Mouse (Mus musculus): ENCODE measurements around the gene Zc3hc1. TPM values are rescaled to one million over a fixed set of nuclear protein-coding genes. Genes with fewer than 3 reads are reported as not detected.

Zc3hc1 gene
- polyA plus RNA-seq (2015; fragmentation: Nextera tagmentation; extraction: Ambion mirVana): 62.7 and 65.2 TPM in 2 replicates

DNA sequence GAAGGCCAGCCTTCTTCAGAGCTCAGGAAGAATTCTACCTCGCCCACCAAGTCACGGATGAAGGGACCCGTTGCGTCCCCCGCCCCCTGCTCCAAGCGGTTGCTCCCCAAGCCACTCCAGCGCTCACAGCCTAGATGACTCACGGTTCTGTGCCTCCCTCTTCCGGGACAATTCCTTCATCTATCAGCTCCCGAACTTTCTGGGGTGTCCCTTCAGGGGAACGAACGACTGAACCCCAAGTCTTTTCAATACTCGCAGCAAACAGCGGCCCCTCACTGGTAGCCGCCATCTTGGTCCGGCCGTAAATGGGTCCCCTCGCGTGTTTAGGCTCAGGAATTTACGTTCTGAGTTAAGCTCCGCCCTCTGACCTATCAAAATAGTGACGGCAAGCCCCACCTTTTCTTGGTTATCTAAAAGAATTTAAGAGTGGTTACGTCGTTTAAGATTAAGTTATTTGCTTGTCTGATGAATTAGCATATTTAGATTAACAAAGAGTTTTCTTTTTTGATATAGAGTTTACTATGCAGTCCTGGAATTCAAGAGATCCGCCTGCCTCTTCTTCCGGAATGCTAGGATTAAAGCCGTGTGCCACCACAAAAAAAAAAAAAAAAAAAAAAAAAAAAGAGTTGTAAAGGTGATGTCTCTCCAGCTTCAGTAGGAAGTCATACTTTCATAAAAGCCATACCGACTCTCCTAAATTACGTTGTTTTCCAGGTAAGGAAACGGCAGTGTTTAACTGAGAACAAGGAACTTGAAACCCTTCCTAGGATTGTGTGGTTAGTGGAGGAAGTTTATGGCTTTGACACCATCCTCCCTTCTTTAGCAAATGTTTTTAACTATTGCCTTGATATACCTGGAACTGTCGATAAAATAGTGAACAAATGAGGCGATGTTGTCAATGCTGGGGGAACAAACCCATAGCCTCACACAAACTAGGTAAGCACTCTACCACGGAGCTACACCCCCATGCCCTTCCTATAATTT lies at the start of gene Zc3hc1:
Zc3hc1 (minus strand) TSS at position 315 of the 984 bp plus-strand sequence.
- Histone ChIP-seq H3K36me3 (peaks cover 10% of the 10 kb centered on the region), H3K9ac (peak within 1 kb of the TSS; percentile 70), H3K4me1 (peaks cover 5% of the 10 kb centered on the region; the same call in 1 of the 2 replicates), H3K27ac (0 out of 2 replicates have a peak within 1 kb of the TSS, but pooled peaks have one; percentile 22), H3K4me3 (peak within 1 kb of the TSS; percentile 91), H3K27me3 (no peaks in the 10 kb centered on the region), H3K9me3 (no peaks in the 10 kb centered on the region), H3K4me2 (peak within 1 kb of the TSS; percentile 52)
- peak; percentile 85 for ATAC-seq (ENCODE audit: borderline replicate concordance, extremely low read depth, low FRiP score, low TSS enrichment)
- WGBS: 16% methylated on average over 33 of the region's 33 CpGs

GRCm38 (mm10) chr6:30439576-30439975 lies 48.7 kb upstream of the Zc3hc1 start:
- Histone ChIP-seq H3K9me3 (no peaks in the 10 kb centered on the region), H3K36me3 (peaks cover 40% of the 10 kb centered on the region), H3K9ac (no peak overlapping the region), H3K4me2 (no peak overlapping the region), H3K4me1 (no peaks in the 10 kb centered on the region), H3K27ac (no peak overlapping the region), H3K27me3 (no peaks in the 10 kb centered on the region), H3K4me3 (no peak overlapping the region)
- ATAC-seq (ENCODE audit: borderline replicate concordance, extremely low read depth, low FRiP score, low TSS enrichment): no peak
- WGBS: 94% methylated on average over 10 of the region's 10 CpGs

DNA sequence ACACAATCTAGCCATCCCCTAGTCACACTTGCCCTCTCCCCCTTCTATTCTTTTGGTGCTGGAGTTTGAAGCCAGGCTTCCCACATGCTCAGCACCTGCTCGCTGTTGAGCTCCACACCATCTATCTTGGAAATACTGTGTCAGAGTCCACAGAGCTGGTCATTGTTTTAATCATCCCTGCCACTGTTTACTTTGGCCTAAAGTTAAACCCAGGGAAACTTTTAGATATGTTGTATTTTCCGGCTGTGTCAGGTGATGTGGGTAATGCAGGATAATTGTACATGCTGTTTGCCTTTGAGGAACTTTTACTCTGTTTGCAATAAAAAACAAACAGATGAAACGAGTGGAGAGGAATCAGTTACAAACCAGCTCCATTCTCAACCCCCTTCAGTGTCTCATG lies 46.2 kb upstream of the Zc3hc1 start:
- WGBS: 33% methylated on average over 3 of the region's 3 CpGs

DNA sequence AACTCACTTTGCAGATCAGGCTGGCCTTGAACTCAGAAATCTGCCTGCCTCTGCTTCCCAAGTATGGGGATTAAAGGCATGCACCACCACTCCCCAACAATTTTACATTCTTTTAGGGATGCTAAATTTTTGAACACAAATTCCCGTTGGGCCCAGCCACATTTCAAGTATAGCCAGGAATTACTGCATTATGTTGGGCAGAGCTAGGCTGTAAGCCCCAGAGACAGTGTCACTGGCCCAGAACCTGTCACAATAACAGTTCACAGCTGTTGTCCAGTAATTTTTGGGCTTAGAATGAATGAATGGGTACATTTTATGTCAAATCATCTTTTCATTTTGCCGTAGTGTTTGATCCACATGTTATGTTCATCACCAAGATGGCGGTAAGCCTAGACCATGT lies 45.6 kb upstream of the Zc3hc1 start:
- no peak overlapping the region for H3K4me3 ChIP-seq
- no peaks in the 10 kb centered on the region for H3K27me3 ChIP-seq
- H3K4me1 ChIP-seq: peaks cover 8% of the 10 kb centered on the region
- H3K9me3 ChIP-seq: no peaks in the 10 kb centered on the region
- peaks cover 13% of the 10 kb centered on the region for H3K36me3 ChIP-seq
- no peak overlapping the region for H3K9ac ChIP-seq
- 80% methylated on average over 3 of the region's 3 CpGs for WGBS
- H3K4me2 ChIP-seq: no peak overlapping the region
- H3K27ac ChIP-seq: no peak overlapping the region
- no peak for ATAC-seq (ENCODE audit: borderline replicate concordance, extremely low read depth, low FRiP score, low TSS enrichment)

More for the DNA sequence above, 46.2 kb upstream of the Zc3hc1 start:
- H3K4me3 ChIP-seq: no peak overlapping the region
- H3K36me3 ChIP-seq: peaks cover 19% of the 10 kb centered on the region
- no peak for ATAC-seq (ENCODE audit: borderline replicate concordance, extremely low read depth, low FRiP score, low TSS enrichment)
- H3K4me2 ChIP-seq: no peak overlapping the region
- no peak overlapping the region for H3K27ac ChIP-seq
- no peaks in the 10 kb centered on the region for H3K27me3 ChIP-seq
- no peak overlapping the region for H3K9ac ChIP-seq
- peaks cover 8% of the 10 kb centered on the region for H3K4me1 ChIP-seq
- no peaks in the 10 kb centered on the region for H3K9me3 ChIP-seq

DNA sequence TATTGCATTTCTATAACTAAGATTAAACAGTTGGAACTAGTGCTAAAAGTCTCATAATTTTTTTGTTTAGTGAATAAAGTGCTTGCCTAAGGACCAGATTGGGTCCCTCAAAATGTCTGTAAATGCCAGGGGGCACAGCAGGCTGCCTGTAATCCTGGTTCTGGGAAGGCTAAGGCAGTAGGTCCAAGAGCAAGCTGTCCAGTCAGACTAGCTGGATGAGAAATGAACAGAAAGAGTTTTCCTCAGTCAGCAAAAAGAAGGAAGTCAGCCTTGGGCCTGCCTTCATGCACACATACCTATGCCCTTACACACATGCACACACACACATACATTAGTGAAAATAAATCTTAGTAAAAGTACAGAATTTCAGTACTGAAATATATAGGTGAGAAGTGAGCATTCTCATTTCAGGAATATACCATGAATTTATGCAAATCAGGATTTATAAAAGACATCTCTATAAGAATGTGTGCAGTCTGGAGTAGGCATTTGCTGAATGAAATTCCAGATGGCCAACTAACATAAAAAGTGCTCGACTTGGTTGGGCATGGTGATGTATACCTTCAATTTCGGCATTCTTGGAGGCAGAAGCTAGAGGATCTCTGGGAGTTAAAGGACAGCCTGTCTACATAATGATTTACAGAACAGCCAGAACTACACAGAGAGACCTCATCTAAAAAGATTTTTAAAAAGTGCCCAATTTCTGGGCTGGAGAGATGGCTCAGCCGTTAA lies 41.8 kb upstream of the Zc3hc1 start:
- Histone ChIP-seq H3K4me2 (no peak overlapping the region), H3K9ac (no peak overlapping the region), H3K36me3 (0 out of 2 replicates have a peak, but pooled peaks cover 4% of the 10 kb centered on the region), H3K4me1 (peaks cover 8% of the 10 kb centered on the region), H3K27ac (peak overlapping the region; percentile 37), H3K4me3 (no peak overlapping the region), H3K9me3 (no peaks in the 10 kb centered on the region), H3K27me3 (no peaks in the 10 kb centered on the region)
- WGBS: 33% methylated on average over 3 of the region's 3 CpGs
- no peak for ATAC-seq (ENCODE audit: borderline replicate concordance, extremely low read depth, low FRiP score, low TSS enrichment)

DNA sequence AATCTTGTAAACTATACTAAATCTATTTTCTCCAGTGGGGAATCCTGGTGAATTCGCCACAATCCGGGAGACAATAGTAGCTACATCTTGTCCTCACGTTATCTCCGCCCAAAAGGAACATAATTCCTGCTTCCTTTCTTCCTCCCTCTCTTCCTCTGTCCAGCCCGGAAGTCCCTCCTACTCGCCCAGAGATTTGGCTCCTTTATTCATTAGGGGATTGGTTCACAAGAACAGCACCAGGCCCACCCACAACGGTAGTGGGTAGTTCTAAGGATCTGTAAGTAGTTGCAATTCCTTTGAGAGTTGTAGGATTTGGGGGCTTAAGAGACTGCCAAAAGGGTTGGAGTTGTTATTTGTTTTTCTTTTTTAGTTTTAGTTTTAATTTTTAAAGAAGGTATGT lies 26.0 kb upstream of the Zc3hc1 start:
- Histone ChIP-seq H3K9ac (no peak overlapping the region), H3K27me3 (no peaks in the 10 kb centered on the region), H3K27ac (no peak overlapping the region), H3K4me3 (no peak overlapping the region), H3K9me3 (no peaks in the 10 kb centered on the region), H3K4me2 (no peak overlapping the region), H3K36me3 (peaks cover 7% of the 10 kb centered on the region), H3K4me1 (no peaks in the 10 kb centered on the region)
- no peak for ATAC-seq (ENCODE audit: borderline replicate concordance, extremely low read depth, low FRiP score, low TSS enrichment)
- 81% methylated on average over 7 of the region's 7 CpGs for WGBS

- H3K4me1 ChIP-seq: no peaks in the 10 kb centered on the region
- H3K9me3 ChIP-seq: no peaks in the 10 kb centered on the region
- H3K27ac ChIP-seq: no peak overlapping the region
- ATAC-seq (ENCODE audit: borderline replicate concordance, extremely low read depth, low FRiP score, low TSS enrichment): no peak
- WGBS: 79% methylated on average over 2 of the region's 2 CpGs
- H3K27me3 ChIP-seq: no peaks in the 10 kb centered on the region
- no peak overlapping the region for H3K9ac ChIP-seq
- no peak overlapping the region for H3K4me2 ChIP-seq
- H3K4me3 ChIP-seq: no peak overlapping the region
- H3K36me3 ChIP-seq: peaks cover 3% of the 10 kb centered on the region
Measured at GRCm38 (mm10) chr6:30416126-30416525, 25.3 kb upstream of the Zc3hc1 start.

DNA sequence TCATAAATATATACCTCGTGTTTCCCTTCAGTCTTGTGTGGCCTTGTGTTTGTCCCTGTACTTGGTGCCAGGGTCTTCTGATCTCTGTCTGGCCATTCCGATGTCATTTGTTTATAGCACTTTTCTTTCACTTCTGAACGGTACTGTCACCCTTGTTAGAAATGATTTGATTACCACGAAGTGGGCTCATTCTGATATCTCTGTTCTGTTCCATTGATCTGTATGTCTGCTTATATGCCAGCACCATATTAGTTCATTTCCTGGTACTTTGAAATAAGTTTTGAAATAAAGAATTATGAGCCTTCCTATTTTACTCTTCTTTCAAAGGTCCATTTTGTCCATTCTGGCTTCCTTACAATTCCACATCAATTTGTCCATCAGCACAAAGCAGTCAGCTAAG lies 20.5 kb upstream of the Zc3hc1 start:
- Histone ChIP-seq H3K27ac (no peak overlapping the region), H3K4me3 (no peak overlapping the region), H3K4me2 (no peak overlapping the region), H3K9ac (no peak overlapping the region), H3K4me1 (peaks cover 9% of the 10 kb centered on the region; the same call in 1 of the 2 replicates), H3K27me3 (no peaks in the 10 kb centered on the region), H3K36me3 (no peaks in the 10 kb centered on the region), H3K9me3 (no peaks in the 10 kb centered on the region)
- no peak for ATAC-seq (ENCODE audit: borderline replicate concordance, extremely low read depth, low FRiP score, low TSS enrichment)
- WGBS: 39% methylated on average over 4 of the region's 4 CpGs

- no peaks in the 10 kb centered on the region for H3K9me3 ChIP-seq
- peaks cover 12% of the 10 kb centered on the region for H3K4me1 ChIP-seq
- no peak overlapping the region for H3K4me3 ChIP-seq
- H3K4me2 ChIP-seq: no peak overlapping the region
- H3K36me3 ChIP-seq: no peaks in the 10 kb centered on the region
- no peak overlapping the region for H3K9ac ChIP-seq
- no peak overlapping the region for H3K27ac ChIP-seq
- H3K27me3 ChIP-seq: no peaks in the 10 kb centered on the region
- 85% methylated on average over 7 of the region's 7 CpGs for WGBS
- ATAC-seq (ENCODE audit: borderline replicate concordance, extremely low read depth, low FRiP score, low TSS enrichment): no peak
Measured at GRCm38 (mm10) chr6:30409399-30410093, 18.7 kb upstream of the Zc3hc1 start.

DNA sequence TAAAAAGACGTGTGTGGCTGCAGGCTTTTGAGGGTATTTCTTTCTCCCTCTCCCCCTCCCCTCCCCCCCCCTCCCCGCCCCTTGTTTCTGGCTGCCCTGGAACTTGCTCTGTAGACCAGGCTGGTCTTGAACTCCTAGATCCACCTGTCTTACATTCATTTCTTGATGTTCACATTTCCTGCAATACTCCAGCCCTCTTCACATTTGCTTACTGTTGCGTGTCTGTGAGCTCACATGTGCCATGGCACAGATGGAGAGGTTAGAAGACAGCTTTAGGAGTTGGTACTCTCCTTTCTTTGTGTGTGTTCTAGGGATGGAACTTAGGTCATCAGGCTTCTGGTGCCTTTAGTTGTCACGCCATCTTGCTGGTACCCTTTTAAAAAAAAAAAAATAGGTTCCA lies 17.4 kb upstream of the Zc3hc1 start:
- no peak overlapping the region for H3K9ac ChIP-seq
- H3K36me3 ChIP-seq: no peaks in the 10 kb centered on the region
- no peaks in the 10 kb centered on the region for H3K9me3 ChIP-seq
- H3K27me3 ChIP-seq: no peaks in the 10 kb centered on the region
- peaks cover 15% of the 10 kb centered on the region for H3K4me1 ChIP-seq
- H3K27ac ChIP-seq: no peak overlapping the region
- ATAC-seq (ENCODE audit: borderline replicate concordance, extremely low read depth, low FRiP score, low TSS enrichment): no peak
- H3K4me2 ChIP-seq: no peak overlapping the region
- WGBS: 83% methylated on average over 4 of the region's 4 CpGs
- H3K4me3 ChIP-seq: no peak overlapping the region

GRCm38 (mm10) chr6:30404671-30405070 lies 13.8 kb upstream of the Zc3hc1 start:
- WGBS: 72% methylated on average over 5 of the region's 5 CpGs
- Histone ChIP-seq H3K27me3 (no peaks in the 10 kb centered on the region), H3K9ac (no peak overlapping the region), H3K9me3 (no peaks in the 10 kb centered on the region), H3K4me2 (no peak overlapping the region), H3K4me1 (peaks cover 12% of the 10 kb centered on the region), H3K27ac (no peak overlapping the region), H3K36me3 (no peaks in the 10 kb centered on the region), H3K4me3 (no peak overlapping the region)
- no peak for ATAC-seq (ENCODE audit: borderline replicate concordance, extremely low read depth, low FRiP score, low TSS enrichment)
